Mouse (Mus musculus): Measurements from ENCODE around the gene Setd2.

- TF ChIP-seq MAFK (IDR thresholded peaks at IDR 0.05; ENCODE audit: insufficient read depth, low read depth, low read length) (no peak), ZC3H11A (IDR thresholded peaks at IDR 0.05; ENCODE audit: borderline replicate concordance, low read depth, low read length) (no peak), ZNF384 (IDR thresholded peaks at IDR 0.05; ENCODE audit: low read depth, low read length) (no peak)
These were observed 6.1 kb downstream of the Setd2 start for GRCm38 (mm10) chr9:110538511-110538910.
